Comparison of ENCODE assay signal across 8 mouse cellular contexts in genomic region chr9:58701751-58702150, GRCm38 (mm10).
"Had no signal": no experiment of that assay in that cellular context is flagged by ENCODE, and none has a peak within 500 bp of the region (broad histone marks: within the 10 kb centered on the region; RNA-seq: fewer than 3 reads in every experiment).

No protein-coding gene starts in this region.

- DNase-seq: kidney, postnatal 10 days; kidney, postnatal 4 days; liver; lung, adult 18-20 months; lung, postnatal 36 days; right cerebral cortex, adult 18-20 months; right cerebral cortex, postnatal 25 days; thymus, postnatal 4 days had no signal
